Mouse (Mus musculus): ENCODE measurements around the gene Gm20662. TPM values are rescaled to one million over a fixed set of nuclear protein-coding genes. Genes with fewer than 3 reads are reported as not detected.

Gm20662 gene
- polyA plus RNA-seq, 1 experiment from 2014 or later = 0.84 TPM

DNA sequence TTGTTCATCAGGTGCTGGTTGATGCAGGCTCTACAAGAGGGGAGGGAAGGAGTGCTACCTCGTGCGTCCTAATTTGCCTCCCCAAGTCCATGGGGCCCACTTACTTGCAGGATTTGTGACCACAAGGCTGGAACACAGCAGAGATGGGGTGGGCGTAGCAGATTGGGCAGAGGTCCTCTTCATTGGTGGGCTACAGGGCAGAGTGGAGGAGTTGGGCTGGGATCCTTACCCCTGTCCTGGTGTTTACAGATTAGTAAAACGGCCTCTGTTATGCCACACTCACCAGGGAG, 55.7 kb downstream of the Gm20662 start:
- peaks cover 14% of the 10 kb centered on the region for H3K4me1 ChIP-seq (ENCODE audit: control insufficient read depth, insufficient read depth, low read length)
- H3K27ac ChIP-seq (ENCODE audit: low read length) = no peak overlapping the region
- 81% methylated on average over 4 of the region's 4 CpGs for WGBS
- H3K4me3 ChIP-seq (ENCODE audit: low read depth, low read length) = no peak overlapping the region
- no peak overlapping the region for H3K9ac ChIP-seq (replicated peaks; ENCODE audit: low read depth, low read length)
- no peak overlapping the region for H3K4me2 ChIP-seq (replicated peaks; ENCODE audit: low read depth, low read length)
- H3K27me3 ChIP-seq (ENCODE audit: control insufficient read depth, insufficient read depth, low read length) = no peaks in the 10 kb centered on the region
- H3K36me3 ChIP-seq (ENCODE audit: control insufficient read depth, insufficient read depth, low read length) = peaks cover 32% of the 10 kb centered on the region; the same call in 1 of the 2 replicates
- H3K9me3 ChIP-seq (ENCODE audit: control insufficient read depth, low read depth, low read length) = no peaks in the 10 kb centered on the region
- no peak for ATAC-seq (ENCODE audit: insufficient number of reproducible peaks, insufficient read depth, low FRiP score, low read depth)

- Histone ChIP-seq H3K27ac (ENCODE audit: low read length) (peak overlapping the region; percentile 15; the same call in 1 of the 2 replicates), H3K36me3 (ENCODE audit: control insufficient read depth, insufficient read depth, low read length) (peaks cover 26% of the 10 kb centered on the region; the same call in 1 of the 2 replicates), H3K4me2 (replicated peaks; ENCODE audit: low read depth, low read length) (no peak overlapping the region), H3K4me1 (ENCODE audit: control insufficient read depth, insufficient read depth, low read length) (peaks cover 14% of the 10 kb centered on the region), H3K4me3 (ENCODE audit: low read depth, low read length) (no peak overlapping the region), H3K27me3 (ENCODE audit: control insufficient read depth, insufficient read depth, low read length) (no peaks in the 10 kb centered on the region), H3K9ac (replicated peaks; ENCODE audit: low read depth, low read length) (no peak overlapping the region), H3K9me3 (ENCODE audit: control insufficient read depth, low read depth, low read length) (no peaks in the 10 kb centered on the region)
- no peak for ATAC-seq (ENCODE audit: insufficient number of reproducible peaks, insufficient read depth, low FRiP score, low read depth)
- WGBS = 74% methylated on average over 7 of the region's 7 CpGs
Observed at GRCm38 (mm10) chr9:108052411-108052810, 56.3 kb downstream of the Gm20662 start.

GRCm38 (mm10) chr9:108052885-108053664, 56.9 kb downstream of the Gm20662 start, which contains the start of gene Amigo3:
Gene Amigo3, plus strand, starts transcription at chr9:108053159.
- 58% methylated on average over 20 of the region's 20 CpGs for WGBS
- peaks cover 26% of the 10 kb centered on the region; the same call in 1 of the 2 replicates for H3K36me3 ChIP-seq (ENCODE audit: control insufficient read depth, insufficient read depth, low read length)
- peak within 1 kb of the TSS; percentile 22 for H3K27ac ChIP-seq (ENCODE audit: low read length)
- peak within 1 kb of the TSS; percentile 33 for H3K4me2 ChIP-seq (replicated peaks; ENCODE audit: low read depth, low read length)
- H3K4me3 ChIP-seq (ENCODE audit: low read depth, low read length) = peak within 1 kb of the TSS; percentile 7; the same call in 1 of the 2 replicates
- H3K4me1 ChIP-seq (ENCODE audit: control insufficient read depth, insufficient read depth, low read length) = peaks cover 10% of the 10 kb centered on the region
- ATAC-seq (ENCODE audit: insufficient number of reproducible peaks, insufficient read depth, low FRiP score, low read depth) = peak; percentile 66
- H3K27me3 ChIP-seq (ENCODE audit: control insufficient read depth, insufficient read depth, low read length) = no peaks in the 10 kb centered on the region
- H3K9ac ChIP-seq (replicated peaks; ENCODE audit: low read depth, low read length) = no peak within 1 kb of the TSS
- H3K9me3 ChIP-seq (ENCODE audit: control insufficient read depth, low read depth, low read length) = no peaks in the 10 kb centered on the region

DNA sequence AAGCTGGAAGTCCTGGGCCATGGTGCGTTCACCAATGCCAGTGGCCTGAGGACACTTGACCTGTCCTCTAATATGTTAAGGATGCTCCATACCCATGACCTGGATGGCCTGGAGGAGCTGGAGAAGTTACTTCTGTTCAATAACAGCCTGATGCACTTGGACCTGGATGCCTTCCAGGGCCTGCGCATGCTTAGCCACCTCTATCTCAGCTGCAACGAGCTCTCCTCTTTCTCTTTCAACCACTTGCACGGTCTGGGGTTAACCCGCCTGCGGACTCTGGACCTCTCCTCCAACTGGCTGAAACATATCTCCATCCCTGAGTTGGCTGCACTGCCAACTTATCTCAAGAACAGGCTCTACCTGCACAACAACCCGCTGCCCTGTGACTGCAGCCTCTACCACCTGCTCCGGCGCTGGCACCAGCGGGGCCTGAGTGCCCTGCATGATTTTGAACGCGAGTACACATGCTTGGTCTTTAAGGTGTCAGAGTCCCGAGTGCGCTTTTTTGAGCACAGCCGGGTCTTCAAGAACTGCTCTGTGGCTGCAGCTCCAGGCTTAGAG, 57.6 kb downstream of the Gm20662 start:
- WGBS = 86% methylated on average over 15 of the region's 15 CpGs
- Histone ChIP-seq H3K4me3 (ENCODE audit: low read depth, low read length) (no peak overlapping the region), H3K27me3 (ENCODE audit: control insufficient read depth, insufficient read depth, low read length) (no peaks in the 10 kb centered on the region), H3K27ac (ENCODE audit: low read length) (no peak overlapping the region), H3K36me3 (ENCODE audit: control insufficient read depth, insufficient read depth, low read length) (peaks cover 26% of the 10 kb centered on the region; the same call in 1 of the 2 replicates), H3K4me2 (replicated peaks; ENCODE audit: low read depth, low read length) (0 out of 2 replicates have a peak overlapping the region, but pooled peaks have one; percentile 33), H3K4me1 (ENCODE audit: control insufficient read depth, insufficient read depth, low read length) (peaks cover 9% of the 10 kb centered on the region; the same call in 1 of the 2 replicates), H3K9me3 (ENCODE audit: control insufficient read depth, low read depth, low read length) (no peaks in the 10 kb centered on the region), H3K9ac (replicated peaks; ENCODE audit: low read depth, low read length) (no peak overlapping the region)
- no peak for ATAC-seq (ENCODE audit: insufficient number of reproducible peaks, insufficient read depth, low FRiP score, low read depth)

DNA sequence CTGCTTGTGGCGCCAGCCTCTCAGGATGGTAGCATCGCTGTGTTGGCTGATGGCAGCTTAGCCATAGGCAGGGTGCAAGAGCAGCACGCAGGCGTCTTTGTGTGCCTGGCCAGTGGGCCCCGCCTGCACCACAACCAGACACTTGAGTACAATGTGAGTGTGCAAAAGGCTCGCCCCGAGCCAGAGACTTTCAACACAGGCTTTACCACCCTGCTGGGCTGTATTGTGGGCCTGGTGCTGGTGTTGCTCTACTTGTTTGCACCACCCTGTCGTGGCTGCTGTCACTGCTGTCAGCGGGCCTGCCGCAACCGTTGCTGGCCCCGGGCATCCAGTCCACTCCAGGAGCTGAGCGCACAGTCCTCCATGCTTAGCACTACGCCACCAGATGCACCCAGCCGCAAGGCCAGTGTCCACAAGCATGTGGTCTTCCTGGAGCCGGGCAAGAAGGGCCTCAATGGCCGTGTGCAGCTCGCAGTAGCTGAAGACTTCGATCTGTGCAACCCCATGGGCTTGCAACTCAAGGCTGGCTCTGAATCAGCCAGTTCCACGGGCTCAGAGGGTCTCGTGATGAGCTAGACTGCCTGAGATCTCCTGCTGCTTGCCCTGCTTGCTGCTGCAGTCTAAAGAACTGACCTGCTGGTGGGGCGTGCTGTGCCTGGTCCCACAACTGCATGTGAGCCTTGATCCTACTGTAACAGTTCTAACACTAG, 58.3 kb downstream of the Gm20662 start:
- Histone ChIP-seq H3K36me3 (ENCODE audit: control insufficient read depth, insufficient read depth, low read length) (peaks cover 26% of the 10 kb centered on the region; the same call in 1 of the 2 replicates), H3K4me1 (ENCODE audit: control insufficient read depth, insufficient read depth, low read length) (peaks cover 8% of the 10 kb centered on the region; the same call in 1 of the 2 replicates), H3K9ac (replicated peaks; ENCODE audit: low read depth, low read length) (no peak overlapping the region), H3K27me3 (ENCODE audit: control insufficient read depth, insufficient read depth, low read length) (no peaks in the 10 kb centered on the region), H3K27ac (ENCODE audit: low read length) (no peak overlapping the region), H3K4me3 (ENCODE audit: low read depth, low read length) (no peak overlapping the region), H3K4me2 (replicated peaks; ENCODE audit: low read depth, low read length) (no peak overlapping the region), H3K9me3 (ENCODE audit: control insufficient read depth, low read depth, low read length) (no peaks in the 10 kb centered on the region)
- ATAC-seq (ENCODE audit: insufficient number of reproducible peaks, insufficient read depth, low FRiP score, low read depth) = no peak
- WGBS = 87% methylated on average over 22 of the region's 22 CpGs

- Histone ChIP-seq H3K4me2 (replicated peaks; ENCODE audit: low read depth, low read length) (no peak overlapping the region), H3K27ac (ENCODE audit: low read length) (no peak overlapping the region), H3K9ac (replicated peaks; ENCODE audit: low read depth, low read length) (no peak overlapping the region), H3K27me3 (ENCODE audit: control insufficient read depth, insufficient read depth, low read length) (no peaks in the 10 kb centered on the region), H3K4me3 (ENCODE audit: low read depth, low read length) (no peak overlapping the region), H3K36me3 (ENCODE audit: control insufficient read depth, insufficient read depth, low read length) (peaks cover 30% of the 10 kb centered on the region), H3K9me3 (ENCODE audit: control insufficient read depth, low read depth, low read length) (no peaks in the 10 kb centered on the region), H3K4me1 (ENCODE audit: control insufficient read depth, insufficient read depth, low read length) (peaks cover 2% of the 10 kb centered on the region; the same call in 1 of the 2 replicates)
- ATAC-seq (ENCODE audit: insufficient number of reproducible peaks, insufficient read depth, low FRiP score, low read depth) = no peak
- WGBS = 65% methylated on average over 1 of the region's 1 CpGs
Observed at GRCm38 (mm10) chr9:108055061-108055460, 58.9 kb downstream of the Gm20662 start.

DNA sequence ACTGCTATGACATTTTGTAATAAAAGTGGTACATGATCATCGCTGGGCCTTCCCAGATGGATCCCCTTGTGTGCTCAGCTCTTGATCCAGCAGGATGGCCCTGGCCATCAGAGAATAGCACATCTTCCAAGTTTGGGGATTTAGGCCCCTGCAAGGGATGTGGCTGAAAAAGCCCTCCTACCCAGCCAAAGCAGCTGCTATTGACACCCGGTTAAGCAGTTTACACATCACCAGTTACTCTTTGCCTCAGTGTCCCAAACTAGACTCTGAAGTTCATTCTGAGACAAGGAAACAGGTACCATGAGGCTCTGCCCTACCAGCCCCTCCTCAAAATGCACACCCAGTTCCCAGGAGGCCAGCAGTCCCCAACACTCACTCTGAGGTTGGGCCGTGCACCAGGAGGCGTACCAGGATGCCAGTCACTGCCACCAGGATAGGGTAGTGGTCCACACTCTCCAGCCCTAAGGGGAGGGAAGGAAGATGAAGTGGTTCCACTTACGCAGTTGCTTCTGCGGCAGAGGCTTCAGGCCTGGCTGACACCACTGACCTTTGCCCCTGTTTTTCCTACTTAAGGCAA, 59.6 kb downstream of the Gm20662 start:
- no peak overlapping the region for H3K27ac ChIP-seq (ENCODE audit: low read length)
- no peak overlapping the region for H3K4me3 ChIP-seq (ENCODE audit: low read depth, low read length)
- no peak overlapping the region for H3K9ac ChIP-seq (replicated peaks; ENCODE audit: low read depth, low read length)
- H3K27me3 ChIP-seq (ENCODE audit: control insufficient read depth, insufficient read depth, low read length) = no peaks in the 10 kb centered on the region
- H3K4me2 ChIP-seq (replicated peaks; ENCODE audit: low read depth, low read length) = no peak overlapping the region
- H3K4me1 ChIP-seq (ENCODE audit: control insufficient read depth, insufficient read depth, low read length) = no peaks in the 10 kb centered on the region
- WGBS = 83% methylated on average over 6 of the region's 6 CpGs
- H3K9me3 ChIP-seq (ENCODE audit: control insufficient read depth, low read depth, low read length) = no peaks in the 10 kb centered on the region
- no peak for ATAC-seq (ENCODE audit: insufficient number of reproducible peaks, insufficient read depth, low FRiP score, low read depth)
- peaks cover 25% of the 10 kb centered on the region for H3K36me3 ChIP-seq (ENCODE audit: control insufficient read depth, insufficient read depth, low read length)

All from stomach, embryonic 14.5 days (tissue).